Mouse (Mus musculus): ENCODE data around the gene Sesn1.
"Not testable (repeated sequence)": the region's sequence is repeated elsewhere in the genome, so short reads cannot be mapped to it uniquely, and the experiment has no call there.

Gene Sesn1

DNA sequence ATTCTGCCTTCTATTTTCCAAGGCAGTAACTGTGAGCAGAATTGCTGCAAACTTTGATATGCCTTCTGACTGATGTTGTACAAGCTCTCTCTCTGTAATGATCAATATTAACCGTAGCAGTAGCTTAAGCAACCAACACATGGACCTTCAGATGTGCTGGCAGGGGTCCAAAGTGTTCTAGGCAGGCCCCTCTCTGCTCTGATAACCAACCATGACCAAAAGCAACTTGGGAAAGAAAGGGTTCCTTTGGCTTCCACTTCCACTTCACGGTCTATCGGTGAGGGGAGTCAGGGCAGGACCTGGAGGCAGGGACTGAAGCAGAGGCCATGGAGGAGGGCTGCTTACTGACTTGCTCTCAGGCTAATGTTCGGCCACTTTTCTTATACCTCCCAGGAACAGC is 121.2 kb downstream of the Sesn1 start:
- DNase-seq = no peak

DNA sequence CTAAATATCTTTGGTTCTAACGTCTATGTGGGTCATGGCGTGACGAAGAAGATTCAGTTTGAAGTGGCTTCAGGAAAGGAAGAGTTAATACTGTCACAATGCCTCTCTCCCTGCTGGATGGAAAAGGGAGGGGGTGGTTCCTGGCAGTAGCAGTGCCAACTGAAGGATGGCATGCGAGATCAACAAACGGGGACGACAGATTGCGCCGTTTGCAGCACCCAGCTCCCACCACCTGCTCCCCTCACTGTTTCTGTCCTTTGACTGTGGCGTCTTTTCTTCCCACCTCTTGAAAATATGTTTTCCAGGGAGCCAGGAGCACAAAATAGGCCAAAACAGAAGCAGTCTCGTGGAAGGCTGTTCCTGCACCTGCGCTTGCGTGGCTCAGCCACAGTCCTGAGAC is 122.2 kb downstream of the Sesn1 start:
- no peak for DNase-seq

DNA sequence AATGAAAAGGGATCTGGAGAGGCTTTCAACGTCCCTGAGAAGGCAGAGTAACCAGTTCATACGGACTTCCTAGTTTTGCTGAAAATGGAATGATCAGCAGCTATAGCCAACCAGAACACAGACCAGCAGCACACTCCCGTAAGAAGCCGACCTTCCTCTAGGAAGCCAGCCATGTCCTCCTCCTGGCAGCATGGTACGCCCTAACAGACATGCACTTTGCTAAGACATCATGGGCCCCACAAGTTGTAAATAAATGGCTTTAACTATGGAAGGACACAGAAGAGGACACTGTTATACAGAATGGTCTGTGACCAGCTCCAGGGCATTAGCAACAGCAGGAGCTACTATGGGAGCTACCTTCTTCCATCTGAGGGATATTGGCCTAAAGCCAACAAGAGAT is 123.2 kb downstream of the Sesn1 start:
- no peak for DNase-seq

DNA sequence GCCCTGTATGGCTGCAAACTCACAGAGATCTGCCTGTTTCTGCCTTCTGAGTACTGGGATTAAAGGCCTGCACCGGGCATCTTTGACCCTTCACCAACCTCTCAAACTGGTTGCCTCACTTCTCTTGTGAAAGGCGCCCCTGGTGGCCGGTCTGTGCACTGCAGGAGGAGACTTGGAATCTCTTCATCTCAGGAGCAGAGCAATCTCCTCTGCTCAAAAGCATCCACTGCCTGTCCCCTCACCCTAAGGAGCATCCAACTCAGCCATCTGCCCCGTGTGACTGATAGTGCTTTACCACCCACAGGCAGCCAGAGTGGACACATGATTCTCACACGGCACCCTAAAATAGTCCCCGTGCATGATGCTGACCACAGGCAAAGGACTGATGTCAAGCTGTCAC is 123.8 kb downstream of the Sesn1 start:
- peak; percentile 62 for DNase-seq

DNA sequence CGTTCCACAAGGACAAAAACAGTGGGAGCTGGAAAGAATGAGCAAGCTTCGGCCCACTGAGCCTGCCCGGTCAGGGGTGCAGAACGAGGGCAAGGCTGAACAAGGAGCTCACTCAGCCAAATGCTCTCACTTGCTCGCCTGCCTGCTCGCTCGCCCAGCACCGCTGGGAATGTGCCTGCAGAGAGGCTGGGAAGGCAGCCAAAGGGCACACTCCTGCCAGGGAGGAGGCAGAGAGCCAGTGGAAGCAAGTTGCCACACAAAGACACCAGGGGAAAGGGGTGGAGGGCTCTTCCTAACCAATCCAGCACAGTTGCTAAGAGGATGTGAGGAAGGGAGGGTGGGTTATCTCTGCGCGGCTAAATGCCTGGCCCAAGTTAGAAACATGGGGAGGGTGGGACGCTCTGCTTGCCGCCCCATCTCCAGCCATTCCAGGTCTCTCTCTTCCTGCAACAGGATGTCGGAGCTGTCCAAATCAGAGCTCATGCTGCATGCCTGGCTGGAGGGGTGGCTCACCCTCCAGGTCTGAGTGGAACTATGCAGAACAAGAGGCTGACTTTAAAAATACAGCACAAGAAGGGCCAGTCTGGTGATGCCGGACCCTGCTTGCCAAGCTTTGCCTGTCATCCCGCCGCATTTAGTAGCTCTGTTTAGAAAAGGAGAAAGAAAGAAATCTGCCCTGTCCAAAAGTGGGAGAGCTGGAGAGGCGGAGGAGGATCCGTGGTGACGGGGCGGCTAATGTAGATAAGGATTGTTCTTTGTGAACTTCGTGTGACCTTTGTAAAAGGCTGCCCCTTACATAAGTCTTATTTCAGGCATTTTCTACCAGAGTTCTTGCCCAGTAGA is 125.1 kb downstream of the Sesn1 start:
- DNase-seq = peak; percentile 96

DNA sequence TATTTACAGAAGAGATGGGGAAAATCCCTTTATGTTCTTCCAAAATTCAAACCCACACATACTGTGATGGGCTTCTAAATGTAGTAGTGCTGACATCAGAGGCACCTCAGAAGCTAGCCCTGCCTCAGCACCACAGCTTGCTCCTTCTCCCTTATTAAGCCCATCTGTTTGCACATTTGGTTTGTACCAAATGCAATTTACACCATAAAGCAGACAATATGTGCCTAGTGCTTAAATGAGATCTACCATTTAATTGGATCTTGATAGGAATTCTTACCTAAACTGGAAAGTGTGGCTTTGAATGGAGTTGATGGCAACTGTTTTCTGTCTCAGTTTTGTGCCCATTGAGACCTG is 125.7 kb downstream of the Sesn1 start:
- no peak for DNase-seq

DNA sequence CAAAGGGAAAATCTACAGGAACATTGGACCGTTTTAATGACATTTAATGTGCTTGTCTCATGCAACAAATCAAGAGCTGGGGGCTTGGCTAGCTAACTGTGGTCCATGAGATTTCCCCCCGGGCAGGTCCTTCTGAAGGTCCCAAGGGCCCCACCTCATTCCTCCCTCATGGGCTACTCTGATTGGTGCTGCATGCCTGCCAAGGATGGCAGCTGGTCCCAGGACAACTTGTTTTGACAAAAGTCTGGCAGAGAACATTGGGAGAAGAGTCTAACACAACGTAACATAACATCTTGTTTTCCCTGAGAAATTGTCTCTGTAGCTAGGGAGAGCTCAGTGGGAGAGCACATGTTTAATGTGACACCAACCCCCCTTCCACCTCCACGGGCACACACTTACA is 126.4 kb downstream of the Sesn1 start:
- no peak for DNase-seq

DNA sequence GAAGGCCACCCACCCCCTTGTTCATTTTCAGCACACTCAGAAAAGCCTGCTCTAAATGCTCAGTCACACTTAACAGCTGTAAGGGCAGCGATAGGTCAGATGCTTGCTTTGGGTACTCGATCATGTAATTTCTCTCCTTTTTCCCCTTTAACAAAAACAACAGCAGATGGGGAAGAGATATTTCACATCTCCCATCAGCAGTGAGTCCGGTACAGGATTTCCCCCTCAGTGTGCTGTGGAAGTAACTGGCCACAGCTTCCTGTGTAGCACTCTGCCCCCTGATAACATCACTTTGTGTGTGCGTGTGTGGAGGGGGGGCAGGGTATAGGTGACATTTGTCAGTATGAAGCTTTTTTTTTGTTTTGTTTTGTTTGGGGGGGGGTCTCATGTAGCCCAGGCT is 127.4 kb downstream of the Sesn1 start:
- peak; percentile 34 for DNase-seq

DNA sequence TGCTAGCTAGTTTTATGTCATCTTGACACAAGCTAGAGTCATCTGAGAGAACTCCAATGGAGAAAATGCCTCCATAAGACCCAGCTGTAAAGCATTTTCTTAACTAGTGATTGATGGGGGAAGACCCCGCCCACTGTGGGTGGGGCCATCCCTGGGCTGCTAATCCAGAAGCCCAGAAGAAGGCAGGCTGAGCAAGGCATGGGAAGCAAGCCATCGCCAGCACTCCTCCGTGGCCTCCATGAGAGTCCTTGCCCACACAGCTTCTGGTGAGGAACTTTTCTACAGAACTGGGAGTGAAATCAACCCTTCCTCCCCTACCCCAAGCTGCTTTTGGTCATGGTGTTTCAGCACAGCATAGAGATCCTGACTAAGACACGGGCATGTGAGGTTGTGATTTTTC is 129.4 kb downstream of the Sesn1 start:
- DNase-seq = no peak

DNA sequence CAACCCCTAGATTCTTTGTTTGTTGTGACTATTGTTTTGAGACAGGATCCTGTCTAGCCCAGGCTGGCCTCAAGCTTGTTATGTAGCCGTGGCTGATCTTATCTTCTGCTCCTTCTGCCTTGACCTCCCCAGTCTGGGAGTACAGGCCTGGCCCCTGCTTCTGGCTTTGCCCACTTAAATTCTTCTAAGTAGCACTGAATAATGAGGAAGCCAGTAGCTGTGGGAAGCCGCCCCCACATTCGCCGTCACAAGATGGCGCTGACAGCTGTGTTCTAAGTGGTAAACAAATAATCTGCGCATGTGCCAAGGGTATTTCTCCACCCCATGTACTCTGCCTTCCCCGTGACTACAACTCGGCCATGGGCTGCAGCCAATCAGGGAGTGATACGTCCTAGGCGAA is 142.6 kb downstream of the Sesn1 start:
- not testable (repeated sequence) for DNase-seq

DNA sequence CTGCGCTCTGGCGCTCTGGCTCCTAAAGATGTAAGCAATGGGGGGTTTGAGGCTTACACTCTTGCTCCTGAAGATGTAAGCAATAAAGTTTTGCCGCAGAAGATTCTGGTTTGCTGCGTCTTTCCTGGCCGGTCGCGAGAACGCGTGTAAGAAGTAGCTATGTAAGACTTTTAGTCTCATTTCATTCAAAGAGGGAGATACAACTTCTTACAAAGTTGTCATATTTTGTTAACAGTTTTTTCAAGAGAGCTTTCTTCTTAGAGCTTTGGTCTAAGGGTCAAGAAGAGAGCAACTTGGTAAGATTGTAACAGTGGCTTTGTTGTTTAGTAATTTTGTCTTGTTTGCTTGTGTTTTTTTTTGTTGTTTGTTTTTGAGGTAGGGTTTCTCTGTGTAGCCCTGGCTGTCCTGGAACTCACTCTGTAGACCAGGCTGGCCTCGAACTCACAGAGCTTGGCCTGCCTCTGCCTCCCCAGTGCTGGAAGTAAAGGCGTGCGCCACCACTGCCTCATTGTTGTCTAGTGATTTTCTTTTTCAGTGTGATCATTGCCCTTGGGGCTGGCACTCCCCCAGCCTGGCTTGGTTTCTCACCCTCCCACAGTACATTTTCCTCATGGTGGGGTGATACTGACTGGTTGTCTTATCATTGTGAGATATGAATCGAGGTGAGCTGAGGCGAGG is 143.3 kb downstream of the Sesn1 start:
- DNase-seq = no peak

DNA sequence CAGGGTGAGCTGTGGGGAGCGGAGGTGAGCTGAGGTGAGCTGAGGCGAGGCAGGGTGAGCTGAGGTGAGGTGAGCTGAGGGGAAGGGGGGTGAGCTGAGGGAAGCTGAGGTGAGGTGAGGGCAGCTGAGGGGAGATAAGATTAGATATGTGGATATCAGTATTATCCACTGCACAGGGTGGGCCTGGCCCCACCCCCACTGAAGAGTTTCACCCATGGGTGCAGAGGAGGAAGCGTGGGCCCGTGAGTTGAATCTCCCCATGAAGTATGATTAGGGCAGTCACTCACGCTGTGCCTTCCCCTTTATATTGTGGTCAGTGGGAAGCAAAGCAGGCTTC is 143.8 kb downstream of the Sesn1 start:
- DNase-seq = no peak

DNA sequence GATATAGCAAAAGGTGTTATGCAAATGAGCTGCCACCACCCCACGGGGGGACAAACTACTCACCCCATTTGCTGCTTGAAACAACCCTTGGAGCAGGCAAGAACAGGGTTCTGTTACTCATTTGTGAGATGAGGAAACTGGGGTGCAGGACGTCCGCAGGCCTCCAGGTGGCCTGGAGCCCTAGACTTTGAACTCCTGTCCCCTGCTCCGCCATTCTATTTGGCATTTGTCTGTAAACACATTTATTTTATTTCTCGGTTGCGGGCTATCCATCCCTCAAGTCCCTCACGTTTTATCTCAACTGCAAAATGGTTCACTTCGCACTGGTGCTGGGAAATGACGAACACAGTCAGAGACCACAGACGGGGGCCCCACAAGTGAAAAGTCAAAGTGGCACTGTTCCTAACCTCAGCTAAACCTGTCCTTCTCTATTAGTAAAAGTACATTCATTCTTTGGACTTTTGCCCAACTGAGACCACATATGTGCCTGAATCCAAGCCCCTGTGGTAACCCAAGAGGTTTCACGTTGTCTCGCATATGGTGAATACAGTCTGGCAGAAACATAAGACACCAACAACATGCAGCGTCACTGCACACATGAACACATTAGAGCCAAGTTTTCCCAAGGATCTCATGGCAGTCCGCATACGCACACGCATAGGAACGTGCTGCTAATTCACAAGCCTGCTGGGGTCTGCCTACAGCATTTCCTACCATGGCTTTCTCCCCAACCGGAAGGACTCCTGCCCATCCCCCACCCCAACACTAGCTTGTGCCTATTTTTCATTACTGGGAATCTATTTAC is 147.9 kb downstream of the Sesn1 start:
- peak; percentile 54 for DNase-seq
